Mouse (Mus musculus): ENCODE results near the gene Krtcap2. TPM values are rescaled to one million over a fixed set of nuclear protein-coding genes. Genes with fewer than 3 reads are reported as not detected.
A peak's percentile ranks its signal among the peaks of the same experiment; 100 is the strongest.

The Krtcap2 gene
- total RNA-seq, 1 experiment from 2014 or later = 126 TPM

DNA sequence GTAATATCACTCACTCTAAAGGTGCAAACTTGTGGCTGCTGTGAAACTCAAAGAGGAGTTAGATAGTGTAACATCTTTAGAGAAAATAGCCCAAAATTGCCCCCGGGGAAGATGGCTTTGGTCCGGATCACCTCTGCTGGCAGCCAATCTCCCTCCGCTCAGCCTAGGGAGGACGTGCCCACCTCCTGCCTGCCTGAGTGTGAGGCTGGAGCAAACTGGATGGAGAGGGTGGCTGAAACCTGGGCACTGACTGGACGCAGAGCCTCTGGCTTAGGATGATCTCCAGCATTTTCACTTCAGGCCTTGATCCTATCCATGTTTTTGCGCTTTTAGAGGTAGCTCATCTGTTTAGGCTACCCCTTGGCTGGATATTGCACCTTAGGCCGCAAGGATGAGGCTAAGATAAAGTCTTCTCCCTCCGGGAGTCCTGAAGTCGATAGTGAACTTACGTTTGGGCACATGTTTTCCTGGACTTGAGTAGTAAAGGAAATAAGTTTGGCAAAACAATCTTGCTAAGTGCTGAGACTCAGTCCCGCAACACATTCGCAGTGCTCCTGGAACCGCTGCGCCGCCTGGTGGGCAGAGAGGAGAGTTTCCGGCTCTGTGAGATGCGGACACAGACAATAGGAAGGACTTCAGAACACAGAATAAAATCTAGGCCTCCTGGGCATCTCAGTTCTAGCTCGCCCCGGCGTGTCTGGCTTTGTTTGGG is 36.0 kb downstream of the Krtcap2 start:
- peak; percentile 87 for DNase-seq

DNA sequence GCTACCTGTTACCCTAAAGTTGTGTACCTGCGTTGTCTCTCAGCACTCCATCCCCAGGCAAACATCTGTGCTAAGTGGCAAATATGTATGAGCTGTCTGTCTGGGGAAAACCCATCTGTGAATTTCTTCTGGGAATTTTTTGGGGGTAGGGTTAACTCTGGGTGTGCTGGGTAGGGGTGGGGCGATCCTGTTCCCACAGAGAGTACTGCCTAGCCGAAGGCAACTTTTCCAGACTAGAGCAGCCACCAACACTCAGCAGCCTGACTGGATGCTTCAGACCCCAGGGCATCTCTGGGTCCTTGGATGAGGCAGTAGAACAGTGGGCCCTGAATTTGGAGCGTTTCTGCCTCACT is 36.5 kb downstream of the Krtcap2 start:
- no peak for DNase-seq

GRCm38 (mm10) chr3:89284261-89284660 is 38.5 kb downstream of the Krtcap2 start:
- no peak for DNase-seq

GRCm38 (mm10) chr3:89285526-89285925 is 39.8 kb downstream of the Krtcap2 start:
- no peak for DNase-seq

DNA sequence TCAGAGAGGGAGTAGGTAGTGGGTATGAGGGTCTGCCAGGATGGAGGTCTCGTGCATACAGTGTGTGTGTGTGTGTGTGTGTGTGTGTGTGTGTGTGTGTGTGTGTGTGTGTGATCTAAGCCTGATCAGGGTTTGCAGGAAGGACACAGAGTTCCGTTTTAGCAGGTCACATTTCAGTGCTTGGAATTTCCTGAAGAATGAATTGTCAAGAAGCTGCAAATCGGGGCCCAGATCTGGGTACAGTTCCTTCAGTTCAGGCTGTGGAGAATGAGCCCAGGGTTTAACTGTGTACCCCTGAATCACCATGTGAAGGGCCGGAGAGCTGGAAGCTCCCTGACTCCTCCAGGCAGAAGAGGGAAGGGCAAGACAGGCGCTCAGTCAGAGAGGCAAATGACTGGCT is 41.5 kb downstream of the Krtcap2 start:
- no peak for DNase-seq

- no peak for DNase-seq
Measured at GRCm38 (mm10) chr3:89288503-89288928, 42.8 kb downstream of the Krtcap2 start.

DNA sequence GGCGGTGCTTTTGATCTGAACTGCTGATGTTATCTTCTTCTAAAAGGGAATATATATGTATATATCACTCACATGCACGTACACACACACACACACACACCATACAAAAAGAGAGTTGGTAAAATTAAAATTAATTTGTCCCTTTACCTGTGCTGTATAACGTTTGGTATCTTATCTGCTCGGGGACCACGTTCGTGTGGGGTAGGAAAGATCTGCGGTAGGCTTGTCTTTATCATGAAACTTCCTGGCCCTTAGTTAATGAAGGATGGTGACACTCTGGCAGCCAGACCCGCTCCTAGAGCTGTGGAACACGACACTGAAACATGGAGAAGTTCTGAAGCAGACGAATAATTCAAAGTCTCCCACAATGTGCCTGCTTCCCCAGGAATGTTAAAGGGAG is 46.1 kb downstream of the Krtcap2 start:
- no peak for DNase-seq

DNA sequence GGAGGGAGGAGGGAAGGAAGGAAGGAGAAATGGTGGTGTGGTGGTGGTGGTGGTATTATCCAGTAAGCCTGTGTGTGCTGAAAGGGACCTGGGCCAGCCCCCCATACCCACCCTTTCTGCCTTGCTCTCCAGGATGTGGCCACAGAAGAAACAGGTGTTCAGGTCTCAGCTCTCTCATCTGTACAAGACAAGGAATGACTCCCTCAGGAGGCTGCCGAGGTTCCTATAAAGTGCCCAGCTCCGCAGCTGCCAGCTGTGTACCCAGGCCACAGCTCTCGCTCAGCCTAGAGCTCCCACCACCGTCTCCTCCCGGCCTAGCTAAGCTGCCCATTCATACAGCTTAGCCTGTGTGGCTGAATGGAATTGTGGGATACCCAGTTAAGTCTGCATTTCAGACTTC is 46.5 kb downstream of the Krtcap2 start:
- DNase-seq = no peak

GRCm38 (mm10) chr3:89293247-89293918 is 47.6 kb downstream of the Krtcap2 start:
- no peak for DNase-seq

DNA sequence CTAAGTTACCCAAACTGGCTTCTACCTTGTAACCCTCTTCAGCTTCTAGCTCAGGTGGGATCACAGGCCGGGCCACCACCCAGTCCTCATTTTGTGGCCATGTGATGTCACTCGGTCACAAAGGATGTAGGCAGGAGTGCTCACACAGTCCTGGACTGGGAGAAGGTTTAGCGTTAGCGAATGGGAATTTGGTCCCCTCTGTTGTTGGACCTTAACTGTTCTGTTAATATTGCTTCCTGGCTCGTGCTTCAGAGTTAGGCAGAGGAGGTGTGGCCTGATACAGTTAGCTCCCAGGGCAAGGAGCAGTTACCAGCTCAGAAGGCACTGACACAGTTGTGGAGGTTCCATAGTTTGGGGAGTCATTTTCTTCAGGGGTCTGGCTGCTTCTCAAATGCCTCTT is 48.4 kb downstream of the Krtcap2 start:
- no peak for DNase-seq

DNA sequence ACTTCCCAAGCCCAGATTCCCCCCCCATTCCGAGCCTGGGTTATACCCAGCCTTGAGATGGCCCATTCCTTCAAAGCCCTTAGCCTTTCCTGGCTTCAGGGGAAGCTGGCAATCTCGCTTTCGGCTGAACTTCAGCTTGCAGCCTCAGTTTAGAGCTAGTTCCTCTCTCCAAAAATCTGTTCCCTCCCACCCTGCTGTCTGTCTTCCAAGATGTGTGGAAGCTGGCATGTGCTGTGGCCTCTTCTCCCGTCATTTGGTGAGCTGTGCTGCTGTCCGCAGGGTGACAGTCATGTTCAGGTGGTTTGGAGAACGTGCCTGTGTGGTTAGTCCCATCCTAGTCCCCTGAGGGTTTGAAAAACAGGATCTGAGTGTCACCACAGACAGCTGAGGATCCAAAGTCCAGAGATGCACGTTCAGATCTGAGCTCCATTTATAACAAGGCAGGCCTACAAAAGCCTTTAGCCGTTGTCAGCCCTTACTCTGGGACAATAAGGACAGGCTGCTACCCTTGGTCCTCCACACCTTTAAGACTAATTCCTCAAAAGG is 50.0 kb downstream of the Krtcap2 start:
- DNase-seq = no peak

GRCm38 (mm10) chr3:89296761-89297396 is 51.1 kb downstream of the Krtcap2 start:
- no peak for DNase-seq

- no peak for DNase-seq
Measured at GRCm38 (mm10) chr3:89298908-89299307, 53.1 kb downstream of the Krtcap2 start.

DNA sequence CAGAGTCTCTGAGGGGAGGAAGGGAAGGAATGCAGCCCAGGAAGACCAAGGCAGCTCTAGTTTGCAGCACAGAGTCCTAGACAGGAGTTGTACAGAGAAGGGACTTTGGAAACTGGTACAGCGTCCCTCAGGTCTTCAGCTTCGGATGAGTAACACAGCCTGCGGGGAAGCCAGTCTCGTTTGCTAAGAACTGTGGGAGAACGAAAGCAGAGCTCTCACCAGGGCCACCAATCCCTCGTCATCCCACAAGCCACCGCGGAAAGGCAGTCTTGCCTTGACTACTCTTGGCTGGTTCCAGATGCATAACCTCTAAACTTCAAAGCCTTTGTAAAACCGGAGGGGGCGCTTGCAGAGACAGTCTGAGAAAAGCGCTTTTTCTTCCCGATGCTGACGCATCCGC is 53.7 kb downstream of the Krtcap2 start:
- DNase-seq = peak; percentile 46

Small RNAs within 50 kb of the gene (microRNA-seq; reads per million reads assigned to microRNA genes)
- gene Mir92b = 21.3 to 26.7 reads per million in 2 experiments

Other genes with a start within 250 kb of the Krtcap2 start
- 21.6 and 30.2 TPM in 2 replicates for gene Rusc1, start 152.7 kb upstream of the Krtcap2 start, total RNA-seq (2021)
- gene Gm43738, start 144.9 kb upstream of the Krtcap2 start, total RNA-seq (2021) = 0.39 TPM in 1 of 2 replicates, not detected in the other
- gene Fdps, start 144.0 kb upstream of the Krtcap2 start, total RNA-seq (2021) = 830 and 852 TPM in 2 replicates
- 1.6 TPM in 1 of 2 replicates, not detected in the other for gene Pklr, start 109.8 kb upstream of the Krtcap2 start, total RNA-seq (2021)
- gene Hcn3, start 85.8 kb upstream of the Krtcap2 start, total RNA-seq (2021) = 9.3 and 17.7 TPM in 2 replicates
- gene Clk2, start 81.2 kb upstream of the Krtcap2 start, total RNA-seq (2021) = 98.4 and 103 TPM in 2 replicates
- 98.4 and 112 TPM in 2 replicates for gene Scamp3, start 68.5 kb upstream of the Krtcap2 start, total RNA-seq (2021)
- gene Fam189b, start 62.8 kb upstream of the Krtcap2 start, total RNA-seq (2021) = 17.1 and 23.7 TPM in 2 replicates
- gene Gba, start 43.0 kb upstream of the Krtcap2 start, total RNA-seq (2021) = 72.4 and 79.0 TPM in 2 replicates
- gene Thbs3, start 30.8 kb upstream of the Krtcap2 start, total RNA-seq (2021) = 6.1 and 8.7 TPM in 2 replicates
- gene Mtx1, start 18.9 kb upstream of the Krtcap2 start, total RNA-seq (2021) = 143 and 154 TPM in 2 replicates
- gene Muc1, start 16.9 kb upstream of the Krtcap2 start, total RNA-seq (2021) = not detected in 2 replicates
- 2.6 and 3.2 TPM in 2 replicates for gene Trim46, start 343 bp downstream of the Krtcap2 start, total RNA-seq (2021)
- 106 and 137 TPM in 2 replicates for gene Dpm3, start 13.4 kb downstream of the Krtcap2 start, total RNA-seq (2021)
- 44.7 and 51.4 TPM in 2 replicates for gene Slc50a1, start 24.6 kb downstream of the Krtcap2 start, total RNA-seq (2021)
- gene Efna1, start 35.2 kb downstream of the Krtcap2 start, total RNA-seq (2021) = 11.6 and 17.2 TPM in 2 replicates
- gene Efna3, start 77.0 kb downstream of the Krtcap2 start, total RNA-seq (2021) = 0.27 TPM in 1 of 2 replicates, not detected in the other
- gene Efna4, start 92.1 kb downstream of the Krtcap2 start, total RNA-seq (2021) = 1.7 TPM in 1 of 2 replicates, not detected in the other
- 50.4 and 65.1 TPM in 2 replicates for gene Adam15, start 104.0 kb downstream of the Krtcap2 start, total RNA-seq (2021)
- gene Dcst2, start 116.0 kb downstream of the Krtcap2 start, total RNA-seq (2021) = 0.38 and 0.76 TPM in 2 replicates
- 0.55 TPM in 1 of 2 replicates, not detected in the other for gene Dcst1, start 119.3 kb downstream of the Krtcap2 start, total RNA-seq (2021)
- 98.2 and 110 TPM in 2 replicates for gene Zbtb7b, start 148.8 kb downstream of the Krtcap2 start, total RNA-seq (2021)
- gene Lenep, start 156.8 kb downstream of the Krtcap2 start, total RNA-seq (2021) = 3.1 TPM in 1 of 2 replicates, not detected in the other
- 34.7 and 35.4 TPM in 2 replicates for gene Flad1, start 165.9 kb downstream of the Krtcap2 start, total RNA-seq (2021)
- gene Cks1b, start 172.4 kb downstream of the Krtcap2 start, total RNA-seq (2021) = 24.8 and 26.2 TPM in 2 replicates
- gene Shc1, start 172.5 kb downstream of the Krtcap2 start, total RNA-seq (2021) = 74.4 and 101 TPM in 2 replicates
- 38.6 and 46.8 TPM in 2 replicates for gene Pygo2, start 184.2 kb downstream of the Krtcap2 start, total RNA-seq (2021)
- gene Pbxip1, start 190.7 kb downstream of the Krtcap2 start, total RNA-seq (2021) = 37.9 and 51.1 TPM in 2 replicates
- gene Pmvk, start 208.6 kb downstream of the Krtcap2 start, total RNA-seq (2021) = 31.7 and 53.8 TPM in 2 replicates